Mouse (Mus musculus) testis, adult 2 months (tissue): ENCODE data around the gene Abcg5.

Experiments
- CTCF ChIP-seq: fragments of 200-500 bp; IDR thresholded peaks from 2 replicates; pipeline ENCODE4 v1.5.1; 2012; ENCODE audit warnings: low read depth, mild to moderate bottlenecking, inconsistent platforms, low read length, moderate library complexity; ENCODE audit not compliant: control insufficient read depth, insufficient read depth, insufficient replicate concordance
- POLR2A ChIP-seq: fragments of 200-500 bp; IDR thresholded peaks from 2 replicates; pipeline ENCODE4 v1.6.1; 2012; ENCODE audit warnings: low read depth, mild to moderate bottlenecking, inconsistent platforms, low read length, moderate library complexity; ENCODE audit not compliant: control insufficient read depth

- TF ChIP-seq CTCF (no peak), POLR2A (no peak)
Measured at GRCm38 (mm10) chr17:84693741-84694140, 10.9 kb upstream of the Abcg5 start.
